Mouse (Mus musculus): ENCODE results near the gene Atp5c1. TPM values are rescaled to one million over a fixed set of nuclear protein-coding genes. Genes with fewer than 3 reads are reported as not detected.

Gene Atp5c1
- 970 and 993 TPM in 2 replicates for polyA plus RNA-seq (2015; fragmentation: Nextera tagmentation; extraction: Ambion mirVana)

DNA sequence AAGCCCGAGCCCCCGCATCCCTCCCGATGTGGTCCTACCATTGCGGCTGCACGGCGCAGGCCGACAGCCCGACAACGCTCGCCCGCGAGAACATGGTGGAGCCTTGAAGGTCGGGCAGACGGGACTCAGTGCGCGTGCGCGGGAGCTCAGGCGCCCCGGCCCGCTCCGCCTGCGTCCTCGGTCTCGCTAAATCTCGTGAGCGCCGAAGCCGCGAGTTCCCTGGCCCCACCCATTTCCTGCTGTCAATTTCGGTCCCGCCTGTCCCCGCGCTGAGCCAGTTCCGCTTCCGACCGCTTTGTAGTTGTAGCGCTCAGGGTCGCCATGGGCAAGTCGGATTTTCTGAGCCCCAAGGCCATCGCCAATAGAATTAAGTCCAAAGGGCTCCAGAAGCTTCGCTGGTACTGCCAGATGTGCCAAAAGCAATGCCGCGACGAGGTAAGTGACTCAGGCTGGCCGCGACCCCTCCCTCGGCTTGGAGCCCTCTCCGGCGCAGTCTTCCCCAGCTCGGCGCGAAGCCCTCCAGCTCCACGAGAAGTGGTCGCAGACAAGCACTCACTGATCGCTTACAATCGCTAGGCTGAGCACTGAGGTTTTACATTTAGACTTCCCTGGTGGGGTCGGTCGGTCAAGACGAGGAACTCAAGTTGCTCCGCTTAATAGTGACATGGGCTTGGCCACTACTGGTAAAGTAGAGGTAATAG, at the start of gene Atp5c1, which contains the start of gene Kin:
Atp5c1 (minus strand) TSS at position 201 of the 701 bp plus-strand sequence.
Kin (plus strand) TSS at position 284 of the 701 bp plus-strand sequence.
- Histone ChIP-seq H3K27ac (ENCODE audit: low read depth, low read length) (peak within 1 kb of the TSS; percentile 94), H3K4me2 (replicated peaks; ENCODE audit: low read depth) (peak within 1 kb of the TSS; percentile 75), H3K9ac (ENCODE audit: low read depth, low read length) (peak within 1 kb of the TSS; percentile 99), H3K4me3 (ENCODE audit: low read depth, low read length) (peak within 1 kb of the TSS; percentile 98), H3K4me1 (replicated peaks; ENCODE audit: control insufficient read depth, insufficient read depth, low read length) (peaks cover 7% of the 10 kb centered on the region; the same call in 1 of the 2 replicates), H3K27me3 (replicated peaks; ENCODE audit: control insufficient read depth, insufficient read depth, low read length) (no peaks in the 10 kb centered on the region), H3K36me3 (ENCODE audit: control insufficient read depth, insufficient read depth) (peaks cover 9% of the 10 kb centered on the region; the same call in 1 of the 2 replicates), H3K9me3 (ENCODE audit: control insufficient read depth) (no peaks in the 10 kb centered on the region)
- peak; percentile 60 for TF ChIP-seq CTCF (IDR thresholded peaks at IDR 0.05; ENCODE audit: low read depth)
- under 1% methylated on average over 61 of the region's 61 CpGs for WGBS
- ATAC-seq = peak; percentile 93

DNA sequence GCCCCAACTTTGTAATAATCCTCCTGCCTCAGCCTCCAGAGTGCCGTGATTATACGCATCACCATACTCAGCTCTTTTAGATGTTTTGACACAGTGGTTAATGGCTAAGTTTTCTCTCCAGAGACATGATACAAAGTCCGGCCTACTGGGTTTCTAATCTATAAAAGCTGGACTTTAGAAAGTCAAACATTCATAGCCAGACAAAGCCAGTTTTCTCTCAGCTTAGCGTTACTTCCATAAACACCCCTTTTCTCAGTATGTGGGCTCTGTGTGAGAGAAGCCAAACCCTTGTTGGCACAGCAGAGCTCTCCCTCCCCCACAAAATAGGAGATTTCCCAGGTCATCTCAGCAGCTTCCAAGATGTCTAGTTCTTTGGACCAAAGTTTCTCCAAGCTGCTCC, 48.3 kb upstream of the Atp5c1 start:
- no peak for TF ChIP-seq CTCF (IDR thresholded peaks at IDR 0.05; ENCODE audit: low read depth)
- H3K36me3 ChIP-seq (ENCODE audit: control insufficient read depth, insufficient read depth) = no peaks in the 10 kb centered on the region
- no peaks in the 10 kb centered on the region for H3K9me3 ChIP-seq (ENCODE audit: control insufficient read depth)
- no peaks in the 10 kb centered on the region for H3K4me1 ChIP-seq (replicated peaks; ENCODE audit: control insufficient read depth, insufficient read depth, low read length)
- peak; percentile 41; the same call in 1 of the 2 replicates for ATAC-seq
- no peak overlapping the region for H3K27ac ChIP-seq (ENCODE audit: low read depth, low read length)
- H3K4me3 ChIP-seq (ENCODE audit: low read depth, low read length) = no peak overlapping the region
- no peaks in the 10 kb centered on the region for H3K27me3 ChIP-seq (replicated peaks; ENCODE audit: control insufficient read depth, insufficient read depth, low read length)
- no peak overlapping the region for H3K9ac ChIP-seq (ENCODE audit: low read depth, low read length)
- no peak overlapping the region for H3K4me2 ChIP-seq (replicated peaks; ENCODE audit: low read depth)
- WGBS = 51% methylated on average over 4 of the region's 4 CpGs

DNA sequence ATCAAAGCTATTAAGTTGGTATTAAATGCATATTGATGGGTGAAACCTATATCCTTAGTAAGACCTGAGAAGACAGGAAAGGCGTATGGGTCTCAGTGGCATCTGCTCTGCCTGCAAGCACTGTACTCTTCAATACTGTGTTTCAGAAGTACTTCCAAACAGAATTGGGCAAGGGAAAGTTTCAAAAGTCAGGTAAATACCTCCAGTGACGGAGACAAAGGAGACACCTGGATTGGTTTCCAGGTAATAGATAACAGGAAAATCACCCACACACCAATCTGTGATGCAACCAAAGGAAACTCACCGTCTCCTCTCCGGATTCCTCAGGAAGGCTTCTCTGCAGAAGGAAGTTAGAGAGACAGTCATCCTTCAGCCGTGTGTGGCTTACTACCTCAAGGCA, 47.2 kb upstream of the Atp5c1 start:
- Histone ChIP-seq H3K27me3 (replicated peaks; ENCODE audit: control insufficient read depth, insufficient read depth, low read length) (no peaks in the 10 kb centered on the region), H3K4me1 (replicated peaks; ENCODE audit: control insufficient read depth, insufficient read depth, low read length) (no peaks in the 10 kb centered on the region), H3K9ac (ENCODE audit: low read depth, low read length) (no peak overlapping the region), H3K4me3 (ENCODE audit: low read depth, low read length) (no peak overlapping the region), H3K9me3 (ENCODE audit: control insufficient read depth) (no peaks in the 10 kb centered on the region), H3K27ac (ENCODE audit: low read depth, low read length) (no peak overlapping the region), H3K36me3 (ENCODE audit: control insufficient read depth, insufficient read depth) (no peaks in the 10 kb centered on the region), H3K4me2 (replicated peaks; ENCODE audit: low read depth) (no peak overlapping the region)
- ATAC-seq = no peak
- 81% methylated on average over 5 of the region's 5 CpGs for WGBS
- TF ChIP-seq CTCF (IDR thresholded peaks at IDR 0.05; ENCODE audit: low read depth) = no peak

DNA sequence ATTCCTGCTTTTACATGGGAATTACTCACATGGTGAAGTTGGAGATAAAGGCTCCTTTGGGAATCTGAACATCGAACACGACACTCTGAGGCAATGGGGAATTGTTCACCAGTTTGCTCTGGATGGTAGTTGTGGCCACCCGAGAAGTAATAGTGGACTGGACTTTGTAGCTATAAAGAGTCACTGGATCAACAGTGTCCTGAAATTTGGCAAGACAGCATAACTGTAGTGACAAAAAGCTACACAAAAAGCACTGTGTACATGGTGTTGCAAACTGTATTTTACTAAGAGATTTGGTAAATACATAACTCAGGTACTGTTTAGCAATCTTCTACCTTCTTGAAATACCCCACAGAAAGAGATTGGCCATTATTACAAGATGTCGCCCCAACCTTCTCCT, 45.8 kb upstream of the Atp5c1 start:
- Histone ChIP-seq H3K4me3 (ENCODE audit: low read depth, low read length) (no peak overlapping the region), H3K36me3 (ENCODE audit: control insufficient read depth, insufficient read depth) (no peaks in the 10 kb centered on the region), H3K27ac (ENCODE audit: low read depth, low read length) (no peak overlapping the region), H3K9ac (ENCODE audit: low read depth, low read length) (no peak overlapping the region), H3K4me1 (replicated peaks; ENCODE audit: control insufficient read depth, insufficient read depth, low read length) (no peaks in the 10 kb centered on the region), H3K27me3 (replicated peaks; ENCODE audit: control insufficient read depth, insufficient read depth, low read length) (no peaks in the 10 kb centered on the region), H3K4me2 (replicated peaks; ENCODE audit: low read depth) (no peak overlapping the region), H3K9me3 (ENCODE audit: control insufficient read depth) (no peaks in the 10 kb centered on the region)
- 82% methylated on average over 4 of the region's 4 CpGs for WGBS
- no peak for TF ChIP-seq CTCF (IDR thresholded peaks at IDR 0.05; ENCODE audit: low read depth)
- ATAC-seq = no peak

DNA sequence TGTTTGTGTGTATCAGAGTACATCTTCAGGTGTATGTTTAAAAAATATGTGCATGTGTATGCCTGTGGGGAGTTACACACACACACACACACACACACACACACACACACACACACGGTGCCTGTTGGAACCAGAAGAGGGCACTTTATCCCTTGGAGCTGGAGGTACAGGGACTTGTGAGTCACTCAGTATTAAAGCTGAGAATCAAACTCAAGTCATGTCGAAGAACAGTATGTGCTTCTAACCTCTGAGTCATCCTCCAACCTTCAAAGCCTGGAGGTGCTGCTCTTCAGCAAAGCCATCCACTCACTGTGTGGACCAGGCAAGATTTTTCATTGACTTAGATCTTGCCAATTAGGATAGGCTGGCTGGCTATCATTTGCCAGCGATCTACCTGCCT, 41.5 kb upstream of the Atp5c1 start:
- no peak overlapping the region for H3K27ac ChIP-seq (ENCODE audit: low read depth, low read length)
- H3K27me3 ChIP-seq (replicated peaks; ENCODE audit: control insufficient read depth, insufficient read depth, low read length) = no peaks in the 10 kb centered on the region
- no peaks in the 10 kb centered on the region for H3K36me3 ChIP-seq (ENCODE audit: control insufficient read depth, insufficient read depth)
- no peak for TF ChIP-seq CTCF (IDR thresholded peaks at IDR 0.05; ENCODE audit: low read depth)
- H3K4me1 ChIP-seq (replicated peaks; ENCODE audit: control insufficient read depth, insufficient read depth, low read length) = no peaks in the 10 kb centered on the region
- ATAC-seq = no peak
- no peak overlapping the region for H3K4me3 ChIP-seq (ENCODE audit: low read depth, low read length)
- no peaks in the 10 kb centered on the region for H3K9me3 ChIP-seq (ENCODE audit: control insufficient read depth)
- no peak overlapping the region for H3K9ac ChIP-seq (ENCODE audit: low read depth, low read length)
- H3K4me2 ChIP-seq (replicated peaks; ENCODE audit: low read depth) = no peak overlapping the region
- 64% methylated on average over 3 of the region's 3 CpGs for WGBS

DNA sequence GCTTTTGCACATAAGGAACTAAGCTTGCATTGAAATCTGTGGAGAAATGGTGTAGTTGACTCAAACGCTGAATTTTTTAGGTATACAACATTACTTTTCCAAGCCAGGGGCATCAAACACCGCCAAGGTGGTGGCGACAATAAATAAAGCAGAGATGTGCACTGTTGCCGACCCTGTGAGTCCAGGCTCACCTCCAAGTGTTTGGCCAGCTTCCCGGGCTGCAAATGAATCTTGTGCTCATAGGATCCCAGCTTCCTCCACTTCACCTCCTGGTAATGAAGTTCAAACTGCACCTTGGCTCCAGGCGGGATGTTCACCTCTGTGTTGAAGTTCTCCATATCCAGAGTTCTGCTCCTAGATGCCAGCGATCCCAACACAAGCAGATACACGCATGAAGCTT, 39.0 kb upstream of the Atp5c1 start:
- no peaks in the 10 kb centered on the region for H3K9me3 ChIP-seq (ENCODE audit: control insufficient read depth)
- no peaks in the 10 kb centered on the region for H3K4me1 ChIP-seq (replicated peaks; ENCODE audit: control insufficient read depth, insufficient read depth, low read length)
- no peak for TF ChIP-seq CTCF (IDR thresholded peaks at IDR 0.05; ENCODE audit: low read depth)
- no peak for ATAC-seq
- WGBS = 76% methylated on average over 8 of the region's 8 CpGs
- no peak overlapping the region for H3K9ac ChIP-seq (ENCODE audit: low read depth, low read length)
- no peaks in the 10 kb centered on the region for H3K36me3 ChIP-seq (ENCODE audit: control insufficient read depth, insufficient read depth)
- H3K4me3 ChIP-seq (ENCODE audit: low read depth, low read length) = no peak overlapping the region
- no peaks in the 10 kb centered on the region for H3K27me3 ChIP-seq (replicated peaks; ENCODE audit: control insufficient read depth, insufficient read depth, low read length)
- no peak overlapping the region for H3K4me2 ChIP-seq (replicated peaks; ENCODE audit: low read depth)
- no peak overlapping the region for H3K27ac ChIP-seq (ENCODE audit: low read depth, low read length)

Measured in intestine, postnatal 0 days (tissue).